In genomic region chr11:108980530-108980929, GRCm38 (mm10) we compare ENCODE assay signal across 9 mouse cellular contexts.
DNase-seq lines count a peak whose midpoint lies in the region; ATAC-seq and TF ChIP-seq lines count a peak whose summit lies in the region.
"Had no signal": no experiment of that assay in that cellular context is flagged by ENCODE, and none has a peak within 500 bp of the region (broad histone marks: within the 10 kb centered on the region; RNA-seq: fewer than 3 reads in every experiment).

No protein-coding gene starts in this region.

- no peak overlapping the region for H3K4me2 ChIP-seq in kidney, embryonic 15.5 days
- no peak overlapping the region for H3K4me2 ChIP-seq in lung, postnatal 0 days (replicated peaks; ENCODE audit: low read depth, low read length)
- H3K4me2 ChIP-seq in hindbrain, postnatal 0 days (ENCODE audit: low read depth, low read length) = no peak overlapping the region

- 48% methylated on average over 12 of the region's 12 CpGs for WGBS in kidney, embryonic 15.5 days
- 12% methylated on average over 12 of the region's 12 CpGs for WGBS in lung, postnatal 0 days
- WGBS in hindbrain, postnatal 0 days = 62% methylated on average over 12 of the region's 12 CpGs

- no peak overlapping the region for H3K4me3 ChIP-seq in kidney, embryonic 15.5 days (replicated peaks)
- no peak overlapping the region for H3K4me3 ChIP-seq in lung, postnatal 0 days (ENCODE audit: low read depth, low read length)
- H3K4me3 ChIP-seq in hindbrain, postnatal 0 days (ENCODE audit: low read length) = no peak overlapping the region

- TF ChIP-seq CTCF in lung, postnatal 0 days (IDR thresholded peaks at IDR 0.05) = peak; percentile 49
- TF ChIP-seq CTCF in hindbrain, postnatal 0 days (IDR thresholded peaks at IDR 0.05; ENCODE audit: low read depth) = no peak

- no peaks in the 10 kb centered on the region for H3K27me3 ChIP-seq in kidney, embryonic 15.5 days
- no peaks in the 10 kb centered on the region for H3K27me3 ChIP-seq in lung, postnatal 0 days (replicated peaks; ENCODE audit: insufficient read depth, low read length)
- H3K27me3 ChIP-seq in hindbrain, postnatal 0 days (ENCODE audit: insufficient read depth, low read length) = no peaks in the 10 kb centered on the region
- H3K27me3 ChIP-seq: CH12.LX had no signal

- H3K9me3 ChIP-seq in kidney, embryonic 15.5 days (replicated peaks) = no peaks in the 10 kb centered on the region
- H3K9me3 ChIP-seq in lung, postnatal 0 days (ENCODE audit: low read length) = no peaks in the 10 kb centered on the region
- H3K9me3 ChIP-seq in hindbrain, postnatal 0 days (ENCODE audit: low read length) = no peaks in the 10 kb centered on the region

- H3K36me3 ChIP-seq in kidney, embryonic 15.5 days = no peaks in the 10 kb centered on the region
- no peaks in the 10 kb centered on the region for H3K36me3 ChIP-seq in lung, postnatal 0 days (ENCODE audit: insufficient read depth, low read length)
- H3K36me3 ChIP-seq in hindbrain, postnatal 0 days (ENCODE audit: insufficient read depth, low read length) = no peaks in the 10 kb centered on the region

- H3K27ac ChIP-seq in kidney, embryonic 15.5 days = no peak overlapping the region
- peak overlapping the region; percentile 82 for H3K27ac ChIP-seq in lung, postnatal 0 days (ENCODE audit: low read length)
- no peak overlapping the region for H3K27ac ChIP-seq in hindbrain, postnatal 0 days

- no peak overlapping the region for H3K9ac ChIP-seq in kidney, embryonic 15.5 days
- no peak overlapping the region for H3K9ac ChIP-seq in lung, postnatal 0 days (replicated peaks; ENCODE audit: low read depth)
- H3K9ac ChIP-seq in hindbrain, postnatal 0 days (replicated peaks; ENCODE audit: low read length) = no peak overlapping the region

- DNase-seq in kidney, adult 11 months = peak; percentile 6
- peak; percentile 42 to 50 for DNase-seq in cerebellum, postnatal 14 days
- DNase-seq in kidney, postnatal 14 days = peak; percentile 58
- peak; percentile 95 for DNase-seq in lung, postnatal 0 days (ENCODE audit: low spot score)
- no peak for DNase-seq in retina, embryonic 14.5 days (ENCODE audit: low spot score)
- DNase-seq in hindbrain, postnatal 0 days (ENCODE audit: low spot score) = no peak

- no peaks in the 10 kb centered on the region for H3K4me1 ChIP-seq in kidney, embryonic 15.5 days
- H3K4me1 ChIP-seq in lung, postnatal 0 days (ENCODE audit: insufficient read depth, low read depth, low read length) = peaks cover 11% of the 10 kb centered on the region
- peaks cover 12% of the 10 kb centered on the region for H3K4me1 ChIP-seq in hindbrain, postnatal 0 days (ENCODE audit: insufficient read depth, low read length)

- ATAC-seq in kidney, embryonic 15.5 days (replicated peaks; ENCODE audit: low FRiP score) = no peak
- ATAC-seq in lung, postnatal 0 days = peak; percentile 86
- ATAC-seq in inflammation-experienced regulatory T-cells, adult 6 months = no peak
- ATAC-seq in hindbrain, postnatal 0 days = no peak

- peak; percentile 97 for TF ChIP-seq EP300 in lung, postnatal 0 days (IDR thresholded peaks at IDR 0.05)

Comparison
In these comparisons a context has a peak if more than half of its experiments do, and no peak if none do; other contexts are left out.
1. DNase-seq: peak in kidney, adult 11 months (single experiment), cerebellum, postnatal 14 days (2 of 2), kidney, postnatal 14 days (single experiment) and lung, postnatal 0 days (single experiment); none in retina, embryonic 14.5 days (single experiment) and hindbrain, postnatal 0 days (single experiment).